Mouse (Mus musculus): ENCODE results near the gene Nr2f2. TPM values are rescaled to one million over a fixed set of nuclear protein-coding genes. Genes with fewer than 3 reads are reported as not detected.

Gene Nr2f2
- polyA plus RNA-seq, 1 experiment from 2014 or later: 127 TPM

DNA sequence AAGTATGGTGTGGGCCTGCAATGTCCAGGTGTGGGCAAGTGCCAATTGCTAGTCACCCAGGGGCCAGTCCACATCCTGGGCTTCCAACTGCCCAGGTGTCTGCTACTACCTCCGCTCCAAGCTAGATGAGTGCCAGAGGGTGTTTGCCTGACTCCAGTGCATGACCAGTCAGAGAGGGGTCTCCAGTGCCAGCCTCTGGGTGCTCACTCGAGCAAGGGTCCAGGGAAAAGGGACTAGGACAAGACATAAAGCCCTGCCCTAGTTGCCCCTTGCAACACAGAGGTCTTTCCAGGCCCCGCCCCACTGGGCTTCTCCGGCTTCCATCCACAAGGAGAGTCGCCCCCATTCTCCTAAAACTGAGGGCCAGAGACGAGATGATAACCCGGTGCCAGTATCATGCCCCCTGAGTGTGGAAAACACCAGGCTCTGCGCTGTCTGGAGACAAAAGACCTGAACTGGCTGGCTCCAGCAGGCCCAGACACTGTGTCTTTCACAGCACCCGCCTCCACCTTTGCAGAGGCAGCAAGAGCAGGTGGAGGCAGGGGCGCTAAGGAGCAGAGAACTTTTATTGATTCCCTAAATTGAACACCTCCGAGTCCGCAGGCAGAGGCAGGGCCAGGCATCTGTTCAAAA lies 26.4 kb downstream of the Nr2f2 start:
- H3K4me1 ChIP-seq (replicated peaks; ENCODE audit: control insufficient read depth, insufficient read depth, low read length): peaks cover 18% of the 10 kb centered on the region
- ATAC-seq (ENCODE audit: low FRiP score) (no peak), DNase-seq (ENCODE audit: low spot score) (no peak)
- WGBS: 26% methylated on average over 12 of the region's 12 CpGs
- H3K9me3 ChIP-seq (ENCODE audit: control insufficient read depth, low read length): no peaks in the 10 kb centered on the region
- peaks cover 97% of the 10 kb centered on the region for H3K27me3 ChIP-seq (ENCODE audit: control insufficient read depth, insufficient read depth, low read length)
- H3K4me3 ChIP-seq (replicated peaks; ENCODE audit: low read length): no peak overlapping the region
- no peaks in the 10 kb centered on the region for H3K36me3 ChIP-seq (replicated peaks; ENCODE audit: control insufficient read depth, insufficient read depth)
- H3K27ac ChIP-seq: peak overlapping the region; percentile 45; the same call in 1 of the 2 replicates
- H3K4me2 ChIP-seq (replicated peaks): no peak overlapping the region
- H3K9ac ChIP-seq: peak overlapping the region; percentile 36

DNA sequence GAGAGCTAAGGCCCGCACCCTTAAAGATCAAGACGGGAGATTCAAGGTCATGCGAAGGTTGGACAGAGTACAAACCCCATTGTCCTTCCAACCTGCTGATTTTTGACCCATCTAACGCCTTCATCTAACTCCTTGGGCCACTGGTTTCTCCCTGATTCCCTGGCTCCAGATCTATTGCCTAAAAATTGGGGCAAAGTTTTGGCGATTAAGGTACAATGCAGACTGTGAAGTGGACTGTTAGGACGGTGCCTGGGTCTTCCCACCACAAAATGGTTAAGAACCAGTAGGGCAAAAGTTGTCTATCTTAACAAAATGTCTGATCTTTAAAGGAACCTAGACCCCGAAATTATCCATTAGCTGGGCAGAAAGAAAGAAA lies 28.3 kb downstream of the Nr2f2 start:
- peaks cover 6% of the 10 kb centered on the region for H3K4me1 ChIP-seq (replicated peaks; ENCODE audit: control insufficient read depth, insufficient read depth, low read length)
- DNase-seq (ENCODE audit: low spot score) (no peak), ATAC-seq (ENCODE audit: low FRiP score) (no peak)
- H3K27me3 ChIP-seq (ENCODE audit: control insufficient read depth, insufficient read depth, low read length): peaks cover 93% of the 10 kb centered on the region
- no peak overlapping the region for H3K4me3 ChIP-seq (replicated peaks; ENCODE audit: low read length)
- 0 out of 2 replicates have a peak overlapping the region, but pooled peaks have one; percentile 49 for H3K27ac ChIP-seq
- no peak overlapping the region for H3K9ac ChIP-seq
- H3K36me3 ChIP-seq (replicated peaks; ENCODE audit: control insufficient read depth, insufficient read depth): no peaks in the 10 kb centered on the region
- WGBS: 13% methylated on average over 7 of the region's 7 CpGs
- peak overlapping the region; percentile 33 for H3K4me2 ChIP-seq (replicated peaks)
- no peaks in the 10 kb centered on the region for H3K9me3 ChIP-seq (ENCODE audit: control insufficient read depth, low read length)

DNA sequence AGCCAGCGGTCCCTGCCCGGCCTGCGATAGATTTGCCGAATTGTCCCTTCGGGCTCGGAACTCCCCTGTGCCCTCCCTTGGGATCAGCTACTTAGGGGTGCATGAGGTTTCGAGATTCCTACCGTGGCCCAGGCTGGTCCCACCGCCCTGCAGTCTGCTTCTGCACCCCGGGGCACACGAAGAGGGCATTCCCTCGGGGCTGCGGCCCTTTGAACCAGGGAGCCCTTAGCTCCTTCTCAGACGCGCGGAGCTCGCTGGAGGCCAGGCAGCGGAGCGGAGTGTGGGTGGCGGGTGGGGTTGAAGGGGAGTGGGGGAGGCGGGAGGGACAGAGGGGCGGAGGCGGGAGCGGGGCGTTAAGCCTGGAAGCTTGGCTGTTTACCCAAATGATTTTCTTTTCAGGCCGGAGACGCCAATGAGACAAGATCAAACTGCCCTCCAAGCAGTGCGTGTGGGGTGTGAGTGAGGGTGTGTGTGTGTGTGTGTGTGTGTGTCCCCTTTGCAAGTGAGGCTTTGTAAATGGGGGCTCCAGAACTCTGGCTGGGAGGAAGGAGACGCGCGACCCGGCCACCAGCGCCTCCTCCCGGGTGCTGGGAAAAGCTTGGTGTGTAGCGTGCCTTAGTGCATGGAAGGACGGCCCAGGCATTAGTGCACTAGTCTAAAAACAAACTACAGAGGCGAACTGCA lies 28.8 kb downstream of the Nr2f2 start:
- H3K9ac ChIP-seq: peak overlapping the region; percentile 50
- peak overlapping the region; percentile 20 for H3K4me3 ChIP-seq (replicated peaks; ENCODE audit: low read length)
- peak overlapping the region; percentile 33 for H3K4me2 ChIP-seq (replicated peaks)
- H3K4me1 ChIP-seq (replicated peaks; ENCODE audit: control insufficient read depth, insufficient read depth, low read length): peaks cover 1% of the 10 kb centered on the region
- H3K27ac ChIP-seq: peak overlapping the region; percentile 49; the same call in 1 of the 2 replicates
- no peaks in the 10 kb centered on the region for H3K36me3 ChIP-seq (replicated peaks; ENCODE audit: control insufficient read depth, insufficient read depth)
- ATAC-seq (ENCODE audit: low FRiP score) (peak; percentile 75; the same call in 1 of the 2 replicates), DNase-seq (ENCODE audit: low spot score) (peak; percentile 42)
- H3K9me3 ChIP-seq (ENCODE audit: control insufficient read depth, low read length): no peaks in the 10 kb centered on the region
- peaks cover 94% of the 10 kb centered on the region for H3K27me3 ChIP-seq (ENCODE audit: control insufficient read depth, insufficient read depth, low read length)
- WGBS: 3% methylated on average over 35 of the region's 37 CpGs

DNA sequence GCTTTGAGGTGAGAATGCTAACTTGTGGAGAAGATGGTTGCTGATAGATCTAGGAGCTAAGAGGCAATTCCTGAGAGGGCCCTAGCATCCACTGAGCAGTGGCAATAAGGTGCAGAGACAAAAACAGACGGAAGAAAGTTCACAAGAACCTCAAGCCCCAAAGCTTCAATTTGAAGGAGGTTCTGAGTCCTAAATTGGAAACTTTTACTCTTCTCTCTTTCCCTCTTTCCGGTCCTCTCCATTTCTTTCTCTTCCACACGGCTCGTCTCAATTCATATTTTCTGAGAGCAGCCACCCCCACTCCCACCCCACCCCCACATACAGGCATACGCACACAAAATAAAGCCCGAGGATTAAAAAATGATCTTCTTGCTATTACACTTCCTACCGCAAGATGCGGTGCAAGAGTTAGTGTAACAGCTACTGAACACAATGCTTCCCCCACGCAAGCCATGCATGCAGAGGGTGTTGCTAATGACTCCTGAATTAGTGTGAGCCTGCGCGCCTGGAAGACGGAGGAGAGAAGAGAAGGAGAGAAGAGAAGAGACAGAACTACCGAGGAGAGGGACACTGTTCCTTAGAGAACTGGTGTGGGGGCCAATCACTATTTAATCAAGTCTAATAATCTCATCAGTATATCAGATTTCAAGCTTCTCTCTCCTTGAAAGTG lies 29.8 kb downstream of the Nr2f2 start:
- no peaks in the 10 kb centered on the region for H3K36me3 ChIP-seq (replicated peaks; ENCODE audit: control insufficient read depth, insufficient read depth)
- H3K27ac ChIP-seq: peak overlapping the region; percentile 49
- DNase-seq (ENCODE audit: low spot score) (peak; percentile 56), ATAC-seq (ENCODE audit: low FRiP score) (no peak)
- H3K9me3 ChIP-seq (ENCODE audit: control insufficient read depth, low read length): no peaks in the 10 kb centered on the region
- peak overlapping the region; percentile 50; the same call in 1 of the 2 replicates for H3K9ac ChIP-seq
- peak overlapping the region; percentile 20; the same call in 1 of the 2 replicates for H3K4me3 ChIP-seq (replicated peaks; ENCODE audit: low read length)
- peak overlapping the region; percentile 33 for H3K4me2 ChIP-seq (replicated peaks)
- H3K27me3 ChIP-seq (ENCODE audit: control insufficient read depth, insufficient read depth, low read length): peaks cover 95% of the 10 kb centered on the region
- 15% methylated on average over 13 of the region's 13 CpGs for WGBS
- H3K4me1 ChIP-seq (replicated peaks; ENCODE audit: control insufficient read depth, insufficient read depth, low read length): no peaks in the 10 kb centered on the region; the same call in 1 of the 2 replicates

DNA sequence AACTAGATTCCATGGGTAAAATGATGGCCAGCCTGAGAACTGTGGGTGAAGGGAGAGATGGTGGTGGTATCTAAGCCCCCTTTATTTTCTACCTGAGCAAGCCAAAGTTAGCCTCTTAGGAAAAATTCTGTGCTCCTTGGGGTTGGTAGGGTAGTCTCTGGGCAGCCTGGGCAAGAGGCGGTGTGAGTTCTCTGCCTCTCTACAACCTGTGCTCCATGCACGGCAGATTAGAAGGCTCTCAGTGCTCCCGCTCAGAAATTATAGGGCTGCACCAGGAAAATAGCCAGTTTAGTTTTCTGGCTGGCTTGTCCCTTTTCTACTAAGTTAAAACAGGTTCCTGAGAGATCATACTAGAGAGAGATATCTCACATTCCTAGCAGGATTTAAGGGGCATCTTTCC lies 30.4 kb downstream of the Nr2f2 start:
- Histone ChIP-seq H3K27ac (peak overlapping the region; percentile 47; the same call in 1 of the 2 replicates), H3K4me3 (replicated peaks; ENCODE audit: low read length) (0 out of 2 replicates have a peak overlapping the region, but pooled peaks have one; percentile 5), H3K36me3 (replicated peaks; ENCODE audit: control insufficient read depth, insufficient read depth) (no peaks in the 10 kb centered on the region), H3K9me3 (ENCODE audit: control insufficient read depth, low read length) (no peaks in the 10 kb centered on the region), H3K9ac (peak overlapping the region; percentile 40; the same call in 1 of the 2 replicates), H3K4me1 (replicated peaks; ENCODE audit: control insufficient read depth, insufficient read depth, low read length) (no peaks in the 10 kb centered on the region; the same call in 1 of the 2 replicates), H3K27me3 (ENCODE audit: control insufficient read depth, insufficient read depth, low read length) (peaks cover 95% of the 10 kb centered on the region), H3K4me2 (replicated peaks) (peak overlapping the region; percentile 33)
- DNase-seq (ENCODE audit: low spot score) (no peak), ATAC-seq (ENCODE audit: low FRiP score) (no peak)
- WGBS: 40% methylated on average over 3 of the region's 3 CpGs

DNA sequence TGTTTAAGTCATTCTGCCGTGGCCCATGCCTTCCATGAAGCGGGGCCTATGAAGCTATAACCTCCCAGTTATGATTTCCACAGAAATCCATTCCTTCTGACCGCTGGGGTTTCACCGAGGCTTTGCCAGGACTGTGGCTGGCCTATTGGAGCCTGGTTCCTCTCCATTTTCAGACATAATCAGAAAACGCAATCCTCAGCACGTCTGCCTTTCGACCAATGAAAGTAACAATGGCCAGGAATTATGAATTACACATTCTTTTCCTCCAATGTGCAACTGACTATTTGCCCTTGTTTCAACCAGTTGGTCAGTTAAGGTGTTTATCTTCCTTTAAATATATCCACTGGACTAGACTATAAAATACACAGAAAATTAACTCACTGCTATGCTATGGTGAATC lies 31.1 kb downstream of the Nr2f2 start:
- 9% methylated on average over 7 of the region's 7 CpGs for WGBS
- H3K4me1 ChIP-seq (replicated peaks; ENCODE audit: control insufficient read depth, insufficient read depth, low read length): no peaks in the 10 kb centered on the region; the same call in 1 of the 2 replicates
- DNase-seq (ENCODE audit: low spot score) (no peak), ATAC-seq (ENCODE audit: low FRiP score) (no peak)
- H3K4me3 ChIP-seq (replicated peaks; ENCODE audit: low read length): no peak overlapping the region
- peaks cover 94% of the 10 kb centered on the region for H3K27me3 ChIP-seq (ENCODE audit: control insufficient read depth, insufficient read depth, low read length)
- H3K9ac ChIP-seq: no peak overlapping the region
- 0 out of 2 replicates have a peak overlapping the region, but pooled peaks have one; percentile 10 for H3K27ac ChIP-seq
- H3K36me3 ChIP-seq (replicated peaks; ENCODE audit: control insufficient read depth, insufficient read depth): no peaks in the 10 kb centered on the region
- peak overlapping the region; percentile 33 for H3K4me2 ChIP-seq (replicated peaks)
- H3K9me3 ChIP-seq (ENCODE audit: control insufficient read depth, low read length): no peaks in the 10 kb centered on the region

DNA sequence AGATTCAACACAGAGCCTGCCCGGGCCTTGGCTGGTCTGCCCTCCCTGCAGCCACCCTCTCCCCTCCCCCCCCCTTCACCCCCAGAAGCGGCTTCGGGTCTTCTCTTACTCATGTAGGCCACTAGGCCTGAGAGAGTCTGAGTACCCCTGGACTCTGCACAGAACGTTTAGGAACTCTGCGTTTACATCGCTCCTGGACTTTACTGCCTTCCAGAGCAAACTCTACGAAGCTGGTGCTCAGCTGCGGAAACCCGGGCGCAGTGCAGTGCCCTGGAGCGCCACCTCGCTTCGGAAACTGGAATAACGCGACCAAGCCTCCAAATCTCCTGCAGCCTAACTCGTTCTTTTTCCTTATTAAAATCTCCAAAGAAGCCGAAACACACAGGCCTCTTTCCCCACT lies 31.7 kb downstream of the Nr2f2 start:
- no peaks in the 10 kb centered on the region for H3K9me3 ChIP-seq (ENCODE audit: control insufficient read depth, low read length)
- WGBS: under 1% methylated on average over 17 of the region's 17 CpGs
- peak overlapping the region; percentile 10 for H3K4me3 ChIP-seq (replicated peaks; ENCODE audit: low read length)
- H3K4me1 ChIP-seq (replicated peaks; ENCODE audit: control insufficient read depth, insufficient read depth, low read length): no peaks in the 10 kb centered on the region; the same call in 1 of the 2 replicates
- H3K27ac ChIP-seq: peak overlapping the region; percentile 74
- DNase-seq (ENCODE audit: low spot score) (peak; percentile 88), ATAC-seq (ENCODE audit: low FRiP score) (peak; percentile 69)
- peak overlapping the region; percentile 39 for H3K4me2 ChIP-seq (replicated peaks)
- peaks cover 89% of the 10 kb centered on the region for H3K27me3 ChIP-seq (ENCODE audit: control insufficient read depth, insufficient read depth, low read length)
- H3K9ac ChIP-seq: peak overlapping the region; percentile 44; the same call in 1 of the 2 replicates
- H3K36me3 ChIP-seq (replicated peaks; ENCODE audit: control insufficient read depth, insufficient read depth): no peaks in the 10 kb centered on the region

DNA sequence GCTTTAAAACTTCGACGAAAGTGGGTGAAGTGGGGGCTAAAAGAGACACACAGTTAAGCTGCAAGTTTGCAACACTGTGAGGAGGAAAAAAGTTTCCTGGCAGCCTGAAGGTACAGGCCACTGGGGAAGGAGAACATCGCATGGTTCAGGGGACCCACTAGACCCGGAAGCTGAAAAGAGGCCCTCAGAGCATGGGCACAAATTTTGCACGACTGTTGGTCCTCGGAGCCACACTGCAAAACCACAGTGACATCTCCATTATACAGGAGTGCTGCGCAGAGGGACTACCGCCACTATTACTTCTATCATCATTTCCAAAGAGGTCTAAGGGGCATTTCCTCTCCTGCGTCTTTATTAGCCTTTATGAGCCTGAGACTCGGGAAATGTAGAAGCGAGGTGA lies 32.7 kb downstream of the Nr2f2 start:
- no peak for DNase-seq (ENCODE audit: low spot score)
- no peak overlapping the region; the same call in 1 of the 2 replicates for H3K27ac ChIP-seq

More for the DNA sequence above, 32.7 kb downstream of the Nr2f2 start:
- WGBS: 9% methylated on average over 11 of the region's 11 CpGs
- Histone ChIP-seq H3K9ac (0 out of 2 replicates have a peak overlapping the region, but pooled peaks have one; percentile 5), H3K36me3 (replicated peaks; ENCODE audit: control insufficient read depth, insufficient read depth) (no peaks in the 10 kb centered on the region), H3K27me3 (ENCODE audit: control insufficient read depth, insufficient read depth, low read length) (peaks cover 89% of the 10 kb centered on the region), H3K9me3 (ENCODE audit: control insufficient read depth, low read length) (no peaks in the 10 kb centered on the region), H3K4me3 (replicated peaks; ENCODE audit: low read length) (no peak overlapping the region), H3K4me2 (replicated peaks) (peak overlapping the region; percentile 27), H3K4me1 (replicated peaks; ENCODE audit: control insufficient read depth, insufficient read depth, low read length) (no peaks in the 10 kb centered on the region; the same call in 1 of the 2 replicates)
- no peak for ATAC-seq (ENCODE audit: low FRiP score)

Data from hindbrain, embryonic 14.5 days (tissue).